Mouse (Mus musculus) stomach, postnatal 0 days (tissue): ENCODE data around the gene Gpatch2. TPM values are rescaled to one million over a fixed set of nuclear protein-coding genes. Genes with fewer than 3 reads are reported as not detected.

ENCODE experiments used
- ATAC-seq: fragments of 200-750 bp; cut with Nextera tagmentation; 2 replicates; pipeline ENCODE4 v1.8.0; 2017; ENCODE audit not compliant: low FRiP score, low TSS enrichment
- DNase-seq: peaks from one replicate; pipeline ENCODE4 v3.0.0-alpha.2; 2016; ENCODE audit warnings: low spot score
- H3K27ac ChIP-seq: fragments of 300-500 bp; sonication (generic); replicated peaks from 2 replicates; pipeline ENCODE4 v1.5.1; 2014; ENCODE audit warnings: mild to moderate bottlenecking, control low read depth
- H3K27me3 ChIP-seq: fragments of 300-500 bp; sonication (generic); 2 replicates; pipeline ENCODE4 v1.6.1; 2014; ENCODE audit warnings: low read length; ENCODE audit not compliant: control insufficient read depth, insufficient read depth
- H3K36me3 ChIP-seq: fragments of 300-500 bp; sonication (generic); 2 replicates; pipeline ENCODE4 v1.6.1; 2014; ENCODE audit warnings: low read length, mixed read lengths; ENCODE audit not compliant: control insufficient read depth, insufficient read depth
- H3K4me1 ChIP-seq: fragments of 300-500 bp; sonication (generic); replicated peaks from 2 replicates; pipeline ENCODE4 v1.6.1; 2014; ENCODE audit warnings: antibody characterized with exemption; ENCODE audit not compliant: control insufficient read depth, insufficient read depth
- H3K4me2 ChIP-seq: fragments of 300-500 bp; sonication (generic); replicated peaks from 2 replicates; pipeline ENCODE4 v1.6.1; 2014; ENCODE audit warnings: low read depth, mild to moderate bottlenecking, control low read depth, moderate library complexity
- H3K4me3 ChIP-seq: fragments of 300-500 bp; sonication (generic); 2 replicates; pipeline ENCODE4 v1.5.1; 2014; ENCODE audit warnings: low read depth, low read length, control low read depth
- H3K9ac ChIP-seq: fragments of 300-500 bp; sonication (generic); 2 replicates; pipeline ENCODE4 v1.6.1; 2014; ENCODE audit warnings: mild to moderate bottlenecking, low read length, control low read depth, mixed read lengths
- H3K9me3 ChIP-seq: fragments of 300-500 bp; sonication (generic); 2 replicates; pipeline ENCODE4 v1.6.1; 2016; ENCODE audit warnings: low read length; ENCODE audit not compliant: control insufficient read depth
- CTCF ChIP-seq: IDR thresholded peaks from 2 replicates; pipeline ENCODE4 v1.5.1; 2016; ENCODE audit warnings: antibody characterized with exemption, low read depth, mild to moderate bottlenecking, moderate library complexity
- EP300 ChIP-seq: optimal IDR thresholded peaks from 2 replicates; pipeline ENCODE3; 2016; ENCODE audit warnings: antibody characterized with exemption
- WGBS: fragments of 180-500 bp; shearing (Covaris S2); extraction: QIAGEN DNeasy Blood & Tissue Kit; methylation state at CpG from one replicate; pipeline ENCODE4 v1.1.7; 2014; 5-methylcytosine and 5-hydroxymethylcytosine counted together
- polyA plus RNA-seq: library from polyadenylated mRNA; unstranded; fragments of >200 nt; fragmentation: Nextera tagmentation; extraction: Ambion mirVana; gene quantifications from 2 replicates; pipeline ENCODE4 v1.2.1, GENCODE M21; 2015

Gpatch2 gene
- polyA plus RNA-seq, 1 experiment from 2014 or later: 9.2 TPM

GRCm38 (mm10) chr1:187348053-187348820, 132.9 kb downstream of the Gpatch2 start:
- TF ChIP-seq CTCF (no peak), EP300 (no peak)
- H3K27me3 ChIP-seq: no peaks in the 10 kb centered on the region
- DNase-seq (no peak), ATAC-seq (no peak)
- 94% methylated on average over 26 of the region's 26 CpGs for WGBS
- H3K4me1 ChIP-seq: no peaks in the 10 kb centered on the region
- H3K4me3 ChIP-seq: no peak overlapping the region
- no peaks in the 10 kb centered on the region for H3K9me3 ChIP-seq
- no peak overlapping the region for H3K4me2 ChIP-seq
- H3K36me3 ChIP-seq: peaks cover 2% of the 10 kb centered on the region; the same call in 1 of the 2 replicates
- no peak overlapping the region for H3K27ac ChIP-seq
- H3K9ac ChIP-seq: no peak overlapping the region

- DNase-seq (no peak), ATAC-seq (no peak)
- 91% methylated on average over 14 of the region's 14 CpGs for WGBS
- no peak overlapping the region for H3K4me2 ChIP-seq
- H3K9me3 ChIP-seq: no peaks in the 10 kb centered on the region
- no peak overlapping the region for H3K9ac ChIP-seq
- no peak for TF ChIP-seq EP300
- TF ChIP-seq CTCF: no peak
- H3K27ac ChIP-seq: no peak overlapping the region
- no peaks in the 10 kb centered on the region for H3K4me1 ChIP-seq
- no peaks in the 10 kb centered on the region for H3K27me3 ChIP-seq
- peaks cover 2% of the 10 kb centered on the region; the same call in 1 of the 2 replicates for H3K36me3 ChIP-seq
- H3K4me3 ChIP-seq: no peak overlapping the region
Measured at GRCm38 (mm10) chr1:187348859-187349258, 133.6 kb downstream of the Gpatch2 start.

- Histone ChIP-seq H3K27me3 (no peaks in the 10 kb centered on the region), H3K36me3 (no peaks in the 10 kb centered on the region), H3K4me3 (no peak overlapping the region), H3K9me3 (no peaks in the 10 kb centered on the region), H3K9ac (no peak overlapping the region), H3K4me1 (no peaks in the 10 kb centered on the region), H3K4me2 (no peak overlapping the region), H3K27ac (no peak overlapping the region)
- no peak for DNase-seq
- TF ChIP-seq EP300 (no peak), CTCF (no peak)
- WGBS: 55% methylated on average over 15 of the region's 15 CpGs
- no peak for ATAC-seq
Measured at GRCm38 (mm10) chr1:187356169-187356568, 140.9 kb downstream of the Gpatch2 start.

- Histone ChIP-seq H3K4me2 (no peak overlapping the region), H3K27me3 (no peaks in the 10 kb centered on the region), H3K4me1 (no peaks in the 10 kb centered on the region), H3K4me3 (no peak overlapping the region), H3K27ac (no peak overlapping the region), H3K9me3 (no peaks in the 10 kb centered on the region), H3K36me3 (no peaks in the 10 kb centered on the region), H3K9ac (no peak overlapping the region)
- 88% methylated on average over 8 of the region's 8 CpGs for WGBS
- ATAC-seq: no peak
- TF ChIP-seq EP300: no peak
- TF ChIP-seq CTCF: no peak
- no peak for DNase-seq
Measured at GRCm38 (mm10) chr1:187356904-187357303, 141.6 kb downstream of the Gpatch2 start.

GRCm38 (mm10) chr1:187360240-187360639, 144.9 kb downstream of the Gpatch2 start:
- Histone ChIP-seq H3K36me3 (no peaks in the 10 kb centered on the region), H3K4me1 (no peaks in the 10 kb centered on the region), H3K4me2 (no peak overlapping the region), H3K27ac (no peak overlapping the region), H3K27me3 (no peaks in the 10 kb centered on the region), H3K9me3 (no peaks in the 10 kb centered on the region), H3K9ac (no peak overlapping the region), H3K4me3 (no peak overlapping the region)
- ATAC-seq: no peak
- 43% methylated on average over 3 of the region's 3 CpGs for WGBS
- DNase-seq: no peak
- TF ChIP-seq EP300 (no peak), CTCF (peak; percentile 15; the same call in 1 of the 2 replicates)

GRCm38 (mm10) chr1:187362536-187362935, 147.2 kb downstream of the Gpatch2 start:
- no peaks in the 10 kb centered on the region for H3K36me3 ChIP-seq
- no peak overlapping the region for H3K4me2 ChIP-seq
- H3K27me3 ChIP-seq: no peaks in the 10 kb centered on the region
- no peak overlapping the region for H3K9ac ChIP-seq
- no peak overlapping the region for H3K4me3 ChIP-seq
- no peak overlapping the region for H3K27ac ChIP-seq
- ATAC-seq (no peak), DNase-seq (no peak)
- WGBS: 93% methylated on average over 5 of the region's 5 CpGs
- no peak for TF ChIP-seq EP300
- no peak for TF ChIP-seq CTCF
- no peaks in the 10 kb centered on the region for H3K4me1 ChIP-seq
- H3K9me3 ChIP-seq: no peaks in the 10 kb centered on the region
